Mouse (Mus musculus) forebrain, embryonic 14.5 days (tissue): Measurements from ENCODE around the gene Nap1l1. TPM values are rescaled to one million over a fixed set of nuclear protein-coding genes. Genes with fewer than 3 reads are reported as not detected.

Experiments
- ATAC-seq: fragments of 200-750 bp; cut with Nextera tagmentation; 2 replicates; pipeline ENCODE4 v1.8.0; 2017; ENCODE audit warnings: mild to moderate bottlenecking, moderate library complexity
- DNase-seq: peaks from one replicate; pipeline ENCODE4 v3.0.0-alpha.2; 2015; ENCODE audit warnings: low spot score
- H3K27ac ChIP-seq: fragments of 300-500 bp; sonication (generic); 2 replicates; pipeline ENCODE4 v1.5.1; 2014; ENCODE audit warnings: low read depth, mild to moderate bottlenecking, control low read depth, low read length, moderate library complexity
- H3K27me3 ChIP-seq: fragments of 300-500 bp; sonication (generic); replicated peaks from 2 replicates; pipeline ENCODE4 v1.6.1; 2014; ENCODE audit warnings: low read length, control low read depth, mixed read lengths; ENCODE audit not compliant: control insufficient read depth, insufficient read depth
- H3K36me3 ChIP-seq: fragments of 300-500 bp; sonication (generic); 2 replicates; pipeline ENCODE4 v1.6.1; 2014; ENCODE audit warnings: low read length, control low read depth; ENCODE audit not compliant: control insufficient read depth, insufficient read depth
- H3K4me1 ChIP-seq: fragments of 300-500 bp; sonication (generic); 2 replicates; pipeline ENCODE4 v1.6.1; 2014; ENCODE audit warnings: antibody characterized with exemption, low read length, control low read depth; ENCODE audit not compliant: control insufficient read depth, insufficient read depth
- H3K4me2 ChIP-seq: fragments of 300-500 bp; sonication (generic); 2 replicates; pipeline ENCODE4 v1.6.1; 2014; ENCODE audit warnings: mild to moderate bottlenecking, control low read depth, low read length
- H3K4me3 ChIP-seq: fragments of 300-500 bp; sonication (generic); 2 replicates; pipeline ENCODE4 v1.5.1; 2014; ENCODE audit warnings: low read depth, low read length, control low read depth
- H3K9ac ChIP-seq: fragments of 300-500 bp; sonication (generic); 2 replicates; pipeline ENCODE4 v1.6.1; 2014; ENCODE audit warnings: mild to moderate bottlenecking, low read length, control low read depth, moderate library complexity
- H3K9me3 ChIP-seq: fragments of 300-500 bp; sonication (generic); replicated peaks from 2 replicates; pipeline ENCODE4 v1.6.1; 2016; ENCODE audit warnings: low read length, control low read depth, mixed read lengths; ENCODE audit not compliant: control insufficient read depth
- WGBS: fragments of 180-500 bp; shearing (Covaris S2); extraction: QIAGEN DNeasy Blood & Tissue Kit; methylation state at CpG from one replicate; pipeline ENCODE4 v1.1.7; 2014; 5-methylcytosine and 5-hydroxymethylcytosine counted together
- polyA plus RNA-seq: library from polyadenylated mRNA; unstranded; fragments of >200 nt; fragmentation: Nextera tagmentation; extraction: Ambion mirVana; gene quantifications from 2 replicates; pipeline ENCODE4 v1.2.1, GENCODE M21; 2014

The Nap1l1 gene
- polyA plus RNA-seq, 1 experiment from 2014 or later, result 238 TPM

GRCm38 (mm10) chr10:111523894-111524293, 50.9 kb downstream of the Nap1l1 start:
- DNase-seq, result no peak
- Histone ChIP-seq H3K4me2 (no peak overlapping the region), H3K4me1 (peaks cover 11% of the 10 kb centered on the region), H3K27ac (no peak overlapping the region), H3K4me3 (no peak overlapping the region), H3K9me3 (no peaks in the 10 kb centered on the region), H3K36me3 (no peaks in the 10 kb centered on the region), H3K27me3 (no peaks in the 10 kb centered on the region), H3K9ac (no peak overlapping the region)
- WGBS, result 36% methylated on average over 12 of the region's 12 CpGs
- no peak for ATAC-seq

GRCm38 (mm10) chr10:111527057-111527456, 54.0 kb downstream of the Nap1l1 start:
- 73% methylated on average over 5 of the region's 5 CpGs for WGBS
- H3K27me3 ChIP-seq, result no peaks in the 10 kb centered on the region
- peak; percentile 65; the same call in 1 of the 2 replicates for ATAC-seq
- DNase-seq, result no peak
- H3K4me2 ChIP-seq, result no peak overlapping the region
- no peak overlapping the region for H3K27ac ChIP-seq
- no peak overlapping the region for H3K4me3 ChIP-seq
- H3K9ac ChIP-seq, result no peak overlapping the region
- H3K4me1 ChIP-seq, result peaks cover 2% of the 10 kb centered on the region; the same call in 1 of the 2 replicates
- H3K36me3 ChIP-seq, result no peaks in the 10 kb centered on the region
- no peaks in the 10 kb centered on the region for H3K9me3 ChIP-seq

- no peaks in the 10 kb centered on the region for H3K27me3 ChIP-seq
- H3K36me3 ChIP-seq, result no peaks in the 10 kb centered on the region
- no peak for DNase-seq
- H3K9ac ChIP-seq, result no peak overlapping the region
- H3K27ac ChIP-seq, result no peak overlapping the region
- WGBS, result 92% methylated on average over 7 of the region's 7 CpGs
- H3K4me3 ChIP-seq, result no peak overlapping the region
- no peak overlapping the region for H3K4me2 ChIP-seq
- H3K4me1 ChIP-seq, result peaks cover 2% of the 10 kb centered on the region; the same call in 1 of the 2 replicates
- no peak for ATAC-seq
- no peaks in the 10 kb centered on the region for H3K9me3 ChIP-seq
These were observed 54.6 kb downstream of the Nap1l1 start for GRCm38 (mm10) chr10:111527613-111528012.

- Histone ChIP-seq H3K36me3 (no peaks in the 10 kb centered on the region), H3K27me3 (no peaks in the 10 kb centered on the region), H3K4me1 (peaks cover 2% of the 10 kb centered on the region; the same call in 1 of the 2 replicates), H3K27ac (no peak overlapping the region), H3K4me2 (no peak overlapping the region), H3K9ac (no peak overlapping the region), H3K9me3 (no peaks in the 10 kb centered on the region), H3K4me3 (no peak overlapping the region)
- WGBS, result 57% methylated on average over 4 of the region's 4 CpGs
- ATAC-seq (no peak), DNase-seq (no peak)
These were observed 55.3 kb downstream of the Nap1l1 start for GRCm38 (mm10) chr10:111528283-111528682.

GRCm38 (mm10) chr10:111530398-111530797, 57.4 kb downstream of the Nap1l1 start:
- DNase-seq (no peak), ATAC-seq (no peak)
- 92% methylated on average over 7 of the region's 7 CpGs for WGBS
- H3K9ac ChIP-seq, result no peak overlapping the region
- H3K27ac ChIP-seq, result no peak overlapping the region
- no peak overlapping the region for H3K4me3 ChIP-seq
- no peaks in the 10 kb centered on the region for H3K27me3 ChIP-seq
- no peak overlapping the region for H3K4me2 ChIP-seq
- no peaks in the 10 kb centered on the region for H3K36me3 ChIP-seq
- H3K4me1 ChIP-seq, result peaks cover 2% of the 10 kb centered on the region; the same call in 1 of the 2 replicates
- H3K9me3 ChIP-seq, result no peaks in the 10 kb centered on the region

- H3K9me3 ChIP-seq, result no peaks in the 10 kb centered on the region
- 89% methylated on average over 8 of the region's 8 CpGs for WGBS
- H3K4me2 ChIP-seq, result no peak overlapping the region
- H3K36me3 ChIP-seq, result no peaks in the 10 kb centered on the region
- DNase-seq, result no peak
- no peak for ATAC-seq
- 0 out of 2 replicates have a peak, but pooled peaks cover 2% of the 10 kb centered on the region for H3K4me1 ChIP-seq
- H3K27me3 ChIP-seq, result no peaks in the 10 kb centered on the region
- H3K4me3 ChIP-seq, result no peak overlapping the region
- H3K27ac ChIP-seq, result no peak overlapping the region
- no peak overlapping the region for H3K9ac ChIP-seq
These were observed 61.7 kb downstream of the Nap1l1 start for GRCm38 (mm10) chr10:111534691-111535090.

GRCm38 (mm10) chr10:111537410-111537809, 64.4 kb downstream of the Nap1l1 start:
- Histone ChIP-seq H3K36me3 (no peaks in the 10 kb centered on the region), H3K4me3 (no peak overlapping the region), H3K4me2 (no peak overlapping the region), H3K9me3 (no peaks in the 10 kb centered on the region), H3K4me1 (0 out of 2 replicates have a peak, but pooled peaks cover 4% of the 10 kb centered on the region), H3K9ac (no peak overlapping the region), H3K27ac (no peak overlapping the region), H3K27me3 (no peaks in the 10 kb centered on the region)
- WGBS, result 91% methylated on average over 19 of the region's 19 CpGs
- DNase-seq (no peak), ATAC-seq (no peak)

- 0 out of 2 replicates have a peak, but pooled peaks cover 4% of the 10 kb centered on the region for H3K4me1 ChIP-seq
- WGBS, result 39% methylated on average over 9 of the region's 9 CpGs
- no peaks in the 10 kb centered on the region for H3K36me3 ChIP-seq
- no peak overlapping the region for H3K4me3 ChIP-seq
- no peaks in the 10 kb centered on the region for H3K27me3 ChIP-seq
- H3K27ac ChIP-seq, result 0 out of 2 replicates have a peak overlapping the region, but pooled peaks have one; percentile 17
- no peak overlapping the region for H3K9ac ChIP-seq
- H3K4me2 ChIP-seq, result no peak overlapping the region
- DNase-seq (no peak), ATAC-seq (peak; percentile 33)
- no peaks in the 10 kb centered on the region for H3K9me3 ChIP-seq
These were observed 66.8 kb downstream of the Nap1l1 start for GRCm38 (mm10) chr10:111539724-111540324.

GRCm38 (mm10) chr10:111540678-111541077, 67.7 kb downstream of the Nap1l1 start:
- H3K4me2 ChIP-seq, result no peak overlapping the region
- H3K4me3 ChIP-seq, result no peak overlapping the region
- H3K9ac ChIP-seq, result no peak overlapping the region
- DNase-seq (no peak), ATAC-seq (no peak)
- H3K27ac ChIP-seq, result no peak overlapping the region
- H3K9me3 ChIP-seq, result no peaks in the 10 kb centered on the region
- 74% methylated on average over 9 of the region's 9 CpGs for WGBS
- H3K36me3 ChIP-seq, result no peaks in the 10 kb centered on the region
- H3K4me1 ChIP-seq, result 0 out of 2 replicates have a peak, but pooled peaks cover 4% of the 10 kb centered on the region
- no peaks in the 10 kb centered on the region for H3K27me3 ChIP-seq
